14 mouse cellular contexts compared by ENCODE assay signal in genomic region chr5:114685986-114686385, GRCm38 (mm10). TPM values are rescaled to one million over a fixed set of nuclear protein-coding genes. Genes with fewer than 3 reads are reported as not detected.
DNase-seq lines count a peak whose midpoint lies in the region.
"Had no signal": no experiment of that assay in that cellular context is flagged by ENCODE, and none has a peak within 500 bp of the region (broad histone marks: within the 10 kb centered on the region; RNA-seq: fewer than 3 reads in every experiment).

No protein-coding gene starts in this region.

- DNase-seq in adrenal gland, adult 2 months: peak; percentile 59
- no peak for DNase-seq in adrenal gland, adult 8-10 months
- peak; percentile 27 to 40 for DNase-seq in adrenal gland, postnatal 36 days
- no peak for DNase-seq in adrenal gland, postnatal 10 days
- DNase-seq in adipocyte (ENCODE audit: low spot score): peak; percentile 67
- DNase-seq: B cell, adult 2 months; cerebellum, adult 11 months; cerebellum, adult 18-20 months; cerebellum, adult 8-10 months; cerebellum, adult 9-11 months; cerebellum, postnatal 36 days; embryo, embryonic 11 days had no signal

RNA-seq across cellular contexts. Expression of gene Gltp, which starts 4.8 kb away (rescaled TPM):
- 10 to 100 TPM; 48.5 to 64.7 TPM for total RNA-seq in adrenal gland, adult 2 months (2021)
- 135 and 167 TPM in 2 replicates for polyA plus RNA-seq in adrenal gland, adult 2 months (2012; rRNA removed)
- total RNA-seq in adrenal gland, adult 8-10 months (2022): 10 to 100 TPM; 49.4 to 67.4 (median 55.3) TPM
- 10 to 100 TPM; 50.8 to 60.5 TPM for total RNA-seq in adrenal gland, postnatal 36 days (2021)
- total RNA-seq in adrenal gland, postnatal 10 days (2021): 10 to 100 TPM; 31.2 to 38.3 TPM

RNA-seq across cellular contexts. Expression of gene Tchp, which starts 21.6 kb away (rescaled TPM):
- 1 to 10 TPM; 5.5 to 7.6 TPM for total RNA-seq in adrenal gland, adult 2 months (2021)
- polyA plus RNA-seq in adrenal gland, adult 2 months (2012; rRNA removed): 13.8 and 14.2 TPM in 2 replicates
- total RNA-seq in adrenal gland, adult 8-10 months (2022): 10 to 100 TPM in 2 of 4 experiments, 1 to 10 TPM in 2; 7.4 to 27.5 (median 12.3) TPM
- total RNA-seq in adrenal gland, postnatal 36 days (2021): 1 to 10 TPM; 7.6 to 8.9 TPM
- total RNA-seq in adrenal gland, postnatal 10 days (2021): 10 to 100 TPM in 1 of 2 experiments, 1 to 10 TPM in 1; 5.7 to 11.7 TPM

RNA-seq across cellular contexts. Expression of gene Trpv4, which starts 27.8 kb away (rescaled TPM):
- total RNA-seq in adrenal gland, adult 2 months (2021): 1 to 10 TPM; 2.5 to 3.1 TPM
- polyA plus RNA-seq in adrenal gland, adult 2 months (2012; rRNA removed): 4.5 and 5.4 TPM in 2 replicates
- total RNA-seq in adrenal gland, adult 8-10 months (2022): 1 to 10 TPM; 1.3 to 3.4 (median 2.4) TPM
- total RNA-seq in adrenal gland, postnatal 36 days (2021): 1 to 10 TPM; 1.5 to 2.7 TPM
- total RNA-seq in adrenal gland, postnatal 10 days (2021): 1 to 10 TPM; 2.8 to 2.9 TPM
- total RNA-seq: CH12.LX, G1E had no signal

Comparison
In these comparisons a context has a peak if more than half of its experiments do, and no peak if none do; other contexts are left out.
1. DNase-seq: peak in adrenal gland, adult 2 months (single experiment), adrenal gland, postnatal 36 days (2 of 2) and adipocyte (single experiment); none in adrenal gland, adult 8-10 months (single experiment) and adrenal gland, postnatal 10 days (single experiment).